Mouse (Mus musculus) liver, embryonic 14.5 days (tissue): Measurements from ENCODE around the gene Stat5b. TPM values are rescaled to one million over a fixed set of nuclear protein-coding genes. Genes with fewer than 3 reads are reported as not detected.

Source experiments
- ATAC-seq: fragments of 200-750 bp; cut with Nextera tagmentation; 2 replicates; pipeline ENCODE4 v1.8.0; 2017; ENCODE audit warnings: moderate number of reproducible peaks, mild to moderate bottlenecking, moderate library complexity; ENCODE audit not compliant: insufficient read depth
- DNase-seq, 3 experiments: peaks; one replicate each; pipeline ENCODE4 v3.0.0-alpha.2; 2012 to 2013; ENCODE audit warnings: low read depth in 3 of 3, low spot score in 3 of 3
- H3K27ac ChIP-seq: fragments of 300-500 bp; sonication (generic); 2 replicates; pipeline ENCODE4 v1.5.1; 2014; ENCODE audit warnings: moderate library complexity, mild to moderate bottlenecking, control low read depth, inconsistent platforms
- H3K27me3 ChIP-seq: fragments of 300-500 bp; sonication (generic); 2 replicates; pipeline ENCODE4 v1.6.1; 2014; ENCODE audit warnings: mild to moderate bottlenecking, low read length, moderate library complexity; ENCODE audit not compliant: control insufficient read depth, insufficient read depth
- H3K36me3 ChIP-seq: fragments of 300-500 bp; sonication (generic); replicated peaks from 2 replicates; pipeline ENCODE4 v1.6.1; 2014; ENCODE audit warnings: low read depth; ENCODE audit not compliant: control insufficient read depth, insufficient read depth
- H3K4me1 ChIP-seq, 2 experiments: fragments of 200-500 bp in 1 of 2; fragments of 300-500 bp in 1 of 2; sonication (generic) in 1 of 2; replicated peaks; 2 replicates each; pipeline ENCODE4 v1.6.1; 2012 to 2014; ENCODE audit warnings: antibody characterized with exemption in 1 of 2, inconsistent platforms in 1 of 2, low read length in 1 of 2; ENCODE audit not compliant: control insufficient read depth in 2 of 2, insufficient read depth in 2 of 2
- H3K4me2 ChIP-seq: fragments of 300-500 bp; sonication (generic); 2 replicates; pipeline ENCODE4 v1.6.1; 2014; ENCODE audit warnings: low read depth, mild to moderate bottlenecking, control low read depth, moderate library complexity
- H3K4me3 ChIP-seq, 2 experiments: fragments of 200-500 bp in 1 of 2; fragments of 300-500 bp in 1 of 2; sonication (generic) in 1 of 2; 2 replicates each; pipeline ENCODE4 v1.5.1; 2012 to 2014; ENCODE audit warnings: low read depth in 2 of 2, low read length in 2 of 2, mild to moderate bottlenecking in 2 of 2, control low read depth in 1 of 2, inconsistent platforms in 1 of 2, moderate library complexity in 1 of 2; ENCODE audit not compliant: insufficient read depth in 1 of 2
- H3K9ac ChIP-seq: fragments of 300-500 bp; sonication (generic); replicated peaks from 2 replicates; pipeline ENCODE4 v1.6.1; 2014; ENCODE audit warnings: mild to moderate bottlenecking, control low read depth, moderate library complexity
- H3K9me3 ChIP-seq: fragments of 300-500 bp; sonication (generic); 2 replicates; pipeline ENCODE4 v1.6.1; 2016; ENCODE audit warnings: low read length, mixed read lengths; ENCODE audit not compliant: control insufficient read depth
- CTCF ChIP-seq: IDR thresholded peaks from 2 replicates; pipeline ENCODE4 v1.5.1; 2016; ENCODE audit warnings: antibody characterized with exemption, low read depth, control low read depth
- EP300 ChIP-seq: IDR thresholded peaks from 2 replicates; pipeline ENCODE4 v1.6.1; 2016; ENCODE audit warnings: antibody characterized with exemption, low read depth
- WGBS: fragments of 180-500 bp; shearing (Covaris S2); extraction: QIAGEN DNeasy Blood & Tissue Kit; methylation state at CpG from one replicate; pipeline ENCODE4 v1.1.7; 2014; ENCODE audit not compliant: insufficient replicate concordance; 5-methylcytosine and 5-hydroxymethylcytosine counted together
- polyA plus RNA-seq, 2 experiments: library from polyadenylated mRNA; depleted of rRNA in 1 of 2; stranded (reverse) in 1 of 2; unstranded in 1 of 2; fragments of >200 nt; fragmentation: Nextera tagmentation in 1 of 2; extraction: Ambion mirVana in 1 of 2; gene quantifications; 2 replicates each; pipeline versions ENCODE4 v1.2.1 to v1.2.3; 2012 to 2014

The Stat5b gene
- polyA plus RNA-seq, 2 experiments = 12.4 to 16.4 TPM

DNA sequence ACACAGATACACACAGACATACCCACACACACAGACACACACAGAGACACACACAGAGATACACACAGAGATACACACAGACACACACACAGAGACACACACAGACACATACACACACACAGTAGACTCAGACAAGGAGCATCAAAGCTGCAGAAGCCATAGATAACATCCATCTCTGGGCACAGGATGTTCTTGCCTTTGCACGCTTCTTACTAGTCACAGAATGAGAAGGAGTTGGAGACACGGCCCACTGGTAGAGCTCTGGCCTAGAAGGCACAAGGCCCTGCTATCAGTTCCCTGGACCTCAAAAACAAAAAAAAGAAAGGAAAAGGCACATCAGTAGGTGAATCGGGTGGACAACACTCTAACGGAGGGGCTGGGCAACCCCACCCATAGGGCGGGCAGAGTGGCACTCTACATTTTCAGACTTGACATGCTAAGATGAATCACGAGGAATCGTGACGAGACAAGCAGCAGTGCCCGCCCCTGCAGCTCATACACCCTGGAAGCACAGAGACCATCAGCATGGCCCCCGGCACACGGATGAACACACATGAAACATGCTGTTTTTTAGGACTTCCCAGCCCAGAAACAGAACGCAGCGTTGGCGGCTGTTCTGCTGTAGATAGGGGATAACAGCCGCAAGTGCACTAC, 32.0 kb downstream of the Stat5b start:
- DNase-seq (peak in 1 of 3 experiments; percentile 58), ATAC-seq (peak; percentile 56; the same call in 1 of the 2 replicates)
- H3K4me2 ChIP-seq = peak overlapping the region; percentile 45
- no peak overlapping the region for H3K9ac ChIP-seq
- H3K4me1 ChIP-seq = peaks cover 33 to 70% of the 10 kb centered on the region in 2 experiments
- H3K27me3 ChIP-seq = no peaks in the 10 kb centered on the region
- H3K4me3 ChIP-seq = no peak overlapping the region
- peak overlapping the region; percentile 33 for H3K27ac ChIP-seq
- TF ChIP-seq CTCF (no peak), EP300 (peak; percentile 42; the same call in 1 of the 2 replicates)
- H3K9me3 ChIP-seq = no peaks in the 10 kb centered on the region
- WGBS = 37% methylated on average over 15 of the region's 15 CpGs
- no peaks in the 10 kb centered on the region for H3K36me3 ChIP-seq

DNA sequence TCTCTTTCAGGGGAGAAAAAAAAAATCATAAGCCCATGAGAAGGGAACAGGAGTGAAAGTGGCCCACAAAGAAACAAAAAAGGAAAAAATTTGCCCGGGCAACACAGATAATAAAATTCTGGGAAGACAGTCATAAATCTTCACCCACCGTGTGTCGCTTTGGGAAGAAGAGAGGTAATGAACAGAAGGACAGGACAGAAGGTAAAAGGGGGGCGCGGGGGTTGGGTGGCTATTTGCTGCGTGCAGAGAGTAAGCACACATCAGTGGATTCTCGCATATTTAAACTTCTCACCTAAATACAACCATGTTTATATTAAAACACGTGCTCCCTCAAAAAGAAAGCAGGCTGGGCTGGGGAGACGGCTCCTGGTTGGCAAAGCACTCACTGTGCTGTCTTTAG, 33.2 kb downstream of the Stat5b start:
- Histone ChIP-seq H3K9ac (no peak overlapping the region), H3K4me2 (no peak overlapping the region), H3K27me3 (no peaks in the 10 kb centered on the region), H3K4me3 (no peak overlapping the region), H3K4me1 (peaks cover 29 to 66% of the 10 kb centered on the region in 2 experiments), H3K9me3 (no peaks in the 10 kb centered on the region), H3K27ac (no peak overlapping the region), H3K36me3 (no peaks in the 10 kb centered on the region)
- DNase-seq (no peak), ATAC-seq (no peak)
- TF ChIP-seq EP300 (no peak), CTCF (no peak)
- 69% methylated on average over 9 of the region's 9 CpGs for WGBS

- Histone ChIP-seq H3K4me2 (no peak overlapping the region), H3K9ac (no peak overlapping the region), H3K9me3 (no peaks in the 10 kb centered on the region), H3K36me3 (no peaks in the 10 kb centered on the region), H3K27me3 (no peaks in the 10 kb centered on the region), H3K27ac (no peak overlapping the region), H3K4me3 (no peak overlapping the region), H3K4me1 (peaks cover 29 to 62% of the 10 kb centered on the region in 2 experiments)
- 51% methylated on average over 4 of the region's 4 CpGs for WGBS
- ATAC-seq (no peak), DNase-seq (no peak)
- TF ChIP-seq CTCF = no peak
- no peak for TF ChIP-seq EP300
Observed at GRCm38 (mm10) chr11:100816801-100817200, 33.7 kb downstream of the Stat5b start.

- Histone ChIP-seq H3K4me1 (peaks cover 29 to 58% of the 10 kb centered on the region in 2 experiments), H3K4me3 (no peak overlapping the region), H3K9ac (no peak overlapping the region), H3K27me3 (no peaks in the 10 kb centered on the region), H3K27ac (no peak overlapping the region), H3K9me3 (no peaks in the 10 kb centered on the region), H3K4me2 (no peak overlapping the region), H3K36me3 (no peaks in the 10 kb centered on the region)
- ATAC-seq (no peak), DNase-seq (no peak)
- WGBS = 70% methylated on average over 3 of the region's 3 CpGs
- TF ChIP-seq EP300 (no peak), CTCF (no peak)
Observed at GRCm38 (mm10) chr11:100816342-100816741, 34.2 kb downstream of the Stat5b start.

GRCm38 (mm10) chr11:100814498-100814897, 36.0 kb downstream of the Stat5b start:
- H3K4me2 ChIP-seq = peak overlapping the region; percentile 38
- H3K27ac ChIP-seq = no peak overlapping the region
- H3K4me3 ChIP-seq = 0 out of 4 replicates have a peak overlapping the region, but pooled peaks of 1 of the 2 experiments have one; percentile 25
- ATAC-seq (peak; percentile 51), DNase-seq (peak; percentile 53 to 63 (median 59))
- H3K36me3 ChIP-seq = no peaks in the 10 kb centered on the region
- TF ChIP-seq CTCF (no peak; the same call in 1 of the 2 replicates), EP300 (no peak)
- no peaks in the 10 kb centered on the region for H3K9me3 ChIP-seq
- H3K27me3 ChIP-seq = no peaks in the 10 kb centered on the region
- 6% methylated on average over 13 of the region's 13 CpGs for WGBS
- H3K9ac ChIP-seq = 0 out of 2 replicates have a peak overlapping the region, but pooled peaks have one; percentile 0
- peaks cover 23 to 49% of the 10 kb centered on the region in 2 experiments for H3K4me1 ChIP-seq
